Mouse (Mus musculus): ENCODE results near the gene Siglece. TPM values are rescaled to one million over a fixed set of nuclear protein-coding genes. Genes with fewer than 3 reads are reported as not detected.

The Siglece gene
- 0.71 and 1.8 TPM in 2 replicates for polyA plus RNA-seq (2012; rRNA removed)

GRCm38 (mm10) chr7:43660002-43660401 is at the start of gene Siglece:
Gene Siglece (minus strand): TSS chr7:43660161.

GRCm38 (mm10) chr7:43690118-43690517 is 30.2 kb upstream of the Siglece start, which contains the start of gene Klk14:
Gene Klk14 (plus strand): TSS chr7:43690418.

GRCm38 (mm10) chr7:43671809-43672580 is 12.0 kb upstream of the Siglece start, which contains the start of gene Ctu1:
Gene Ctu1 (plus strand): TSS chr7:43672016.

GRCm38 (mm10) chr7:43634500-43634899 is 25.5 kb downstream of the Siglece start, which contains the start of gene Ceacam18:
Gene Ceacam18 (plus strand): TSS chr7:43634707.

GRCm38 (mm10) chr7:43606896-43607742 is 52.8 kb downstream of the Siglece start, which contains the start of gene Zfp819:
Gene Zfp819 (plus strand): TSS chr7:43607169.

Other genes starting within 250 kb of the Siglece start
- gene Lim2, start 232.5 kb downstream of the Siglece start, polyA plus RNA-seq (2012; rRNA removed) = not detected in 2 replicates
- gene Nkg7, start 223.1 kb downstream of the Siglece start, polyA plus RNA-seq (2012; rRNA removed) = 0.75 and 1.7 TPM in 2 replicates
- not detected in 2 replicates for gene Cldnd2, start 219.4 kb downstream of the Siglece start, polyA plus RNA-seq (2012; rRNA removed)
- 21.8 and 22.9 TPM in 2 replicates for gene Etfb, start 216.1 kb downstream of the Siglece start, polyA plus RNA-seq (2012; rRNA removed)
- gene Gm45233, start 216.0 kb downstream of the Siglece start, polyA plus RNA-seq (2012; rRNA removed) = 0.40 and 0.47 TPM in 2 replicates
- gene Vsig10l, start 197.0 kb downstream of the Siglece start, polyA plus RNA-seq (2012; rRNA removed) = 18.5 and 34.7 TPM in 2 replicates
- gene Iglon5, start 170.1 kb downstream of the Siglece start, polyA plus RNA-seq (2012; rRNA removed) = 3.7 and 4.2 TPM in 2 replicates
- not detected in 2 replicates for gene 4931406B18Rik, start 154.2 kb downstream of the Siglece start, polyA plus RNA-seq (2012; rRNA removed)
- 2.5 and 2.8 TPM in 2 replicates for gene Cd33, start 115.7 kb downstream of the Siglece start, polyA plus RNA-seq (2012; rRNA removed)
- 0.17 and 0.19 TPM in 2 replicates for gene Zfp658, start 97.9 kb downstream of the Siglece start, polyA plus RNA-seq (2012; rRNA removed)
- gene Zfp719, start 80.6 kb downstream of the Siglece start, polyA plus RNA-seq (2012; rRNA removed) = 0.06 and 0.27 TPM in 2 replicates
- gene Zfp819, start 53.0 kb downstream of the Siglece start, polyA plus RNA-seq (2012; rRNA removed) = not detected in 2 replicates
- gene Ceacam18, start 25.5 kb downstream of the Siglece start, polyA plus RNA-seq (2012; rRNA removed) = 0.05 TPM in 1 of 2 replicates, not detected in the other
- 7.3 and 10.5 TPM in 2 replicates for gene Ctu1, start 11.9 kb upstream of the Siglece start, polyA plus RNA-seq (2012; rRNA removed)
- 8.7 and 11.1 TPM in 2 replicates for gene Klk14, start 30.3 kb upstream of the Siglece start, polyA plus RNA-seq (2012; rRNA removed)
- 36.1 and 62.4 TPM in 2 replicates for gene Klk13, start 52.4 kb upstream of the Siglece start, polyA plus RNA-seq (2012; rRNA removed)
- gene Klk12, start 108.7 kb upstream of the Siglece start, polyA plus RNA-seq (2012; rRNA removed) = 2.5 and 6.0 TPM in 2 replicates
- 27.7 and 37.5 TPM in 2 replicates for gene Klk11, start 114.4 kb upstream of the Siglece start, polyA plus RNA-seq (2012; rRNA removed)
- gene Klk10, start 120.9 kb upstream of the Siglece start, polyA plus RNA-seq (2012; rRNA removed) = 70.8 and 139 TPM in 2 replicates
- gene Klk9, start 131.7 kb upstream of the Siglece start, polyA plus RNA-seq (2012; rRNA removed) = 13.5 and 28.2 TPM in 2 replicates
- gene Klk8, start 137.4 kb upstream of the Siglece start, polyA plus RNA-seq (2012; rRNA removed) = 35.2 and 46.8 TPM in 2 replicates
- gene Klk7, start 151.1 kb upstream of the Siglece start, polyA plus RNA-seq (2012; rRNA removed) = 5.4 and 17.8 TPM in 2 replicates
- 4.1 and 11.7 TPM in 2 replicates for gene Klk6, start 164.3 kb upstream of the Siglece start, polyA plus RNA-seq (2012; rRNA removed)
- gene Klk5, start 181.8 kb upstream of the Siglece start, polyA plus RNA-seq (2012; rRNA removed) = 26.4 and 45.6 TPM in 2 replicates
- not detected in 2 replicates for gene Klk4, start 221.0 kb upstream of the Siglece start, polyA plus RNA-seq (2012; rRNA removed)

Measured in stomach, adult 2 months (tissue).